Mouse (Mus musculus) forebrain, embryonic 11.5 days (tissue): ENCODE results near the gene Skiv2l. TPM values are rescaled to one million over a fixed set of nuclear protein-coding genes. Genes with fewer than 3 reads are reported as not detected.
A peak's percentile ranks its signal among the peaks of the same experiment; 100 is the strongest.
"Not testable (repeated sequence)": the region's sequence is repeated elsewhere in the genome, so short reads cannot be mapped to it uniquely, and the experiment has no call there.

Experiments used
- ATAC-seq: fragments of 200-750 bp; cut with Nextera tagmentation; replicated peaks from 2 replicates; pipeline ENCODE4 v1.8.0; 2017; ENCODE audit warnings: moderate TSS enrichment; ENCODE audit not compliant: low FRiP score
- DNase-seq: peaks from one replicate; pipeline ENCODE4 v3.0.0-alpha.2; 2017; ENCODE audit warnings: low spot score
- H3K27ac ChIP-seq: fragments of 300-500 bp; sonication (generic); 2 replicates; pipeline ENCODE4 v1.5.1; 2014; ENCODE audit warnings: low read depth, low read length
- H3K27me3 ChIP-seq: fragments of 300-500 bp; sonication (generic); 2 replicates; pipeline ENCODE4 v1.6.1; 2014; ENCODE audit warnings: mild to moderate bottlenecking, low read length, mixed read lengths; ENCODE audit not compliant: control insufficient read depth, insufficient read depth
- H3K36me3 ChIP-seq: fragments of 300-500 bp; sonication (generic); 2 replicates; pipeline ENCODE4 v1.6.1; 2014; ENCODE audit warnings: mild to moderate bottlenecking, low read length, moderate library complexity, mixed read lengths; ENCODE audit not compliant: control insufficient read depth, insufficient read depth
- H3K4me1 ChIP-seq: fragments of 300-500 bp; sonication (generic); replicated peaks from 2 replicates; pipeline ENCODE4 v1.6.1; 2014; ENCODE audit warnings: low read length, mixed read lengths; ENCODE audit not compliant: control insufficient read depth, insufficient read depth
- H3K4me2 ChIP-seq: fragments of 300-500 bp; sonication (generic); 2 replicates; pipeline ENCODE4 v1.6.1; 2014; ENCODE audit warnings: low read depth, mild to moderate bottlenecking, low read length, moderate library complexity, mixed read lengths; ENCODE audit not compliant: severe bottlenecking
- H3K4me3 ChIP-seq: fragments of 300-500 bp; sonication (generic); 2 replicates; pipeline ENCODE4 v1.5.1; 2014; ENCODE audit warnings: low read depth, low read length
- H3K9ac ChIP-seq: fragments of 300-500 bp; sonication (generic); 2 replicates; pipeline ENCODE4 v1.6.1; 2014; ENCODE audit warnings: low read length
- H3K9me3 ChIP-seq: fragments of 300-500 bp; sonication (generic); 2 replicates; pipeline ENCODE4 v1.6.1; 2016; ENCODE audit warnings: low read length, mixed read lengths; ENCODE audit not compliant: control insufficient read depth
- WGBS: fragments of 180-500 bp; shearing (Covaris S2); extraction: QIAGEN DNeasy Blood & Tissue Kit; methylation state at CpG from one replicate; pipeline ENCODE4 v1.1.7; 2014; 5-methylcytosine and 5-hydroxymethylcytosine counted together
- polyA plus RNA-seq: library from polyadenylated mRNA; unstranded; fragments of >200 nt; fragmentation: Nextera tagmentation; extraction: Ambion mirVana; gene quantifications from 2 replicates; pipeline ENCODE4 v1.2.1, GENCODE M21; 2014

The Skiv2l gene
- polyA plus RNA-seq, 1 experiment from 2014 or later, result 53.1 TPM

- DNase-seq (peak; percentile 11), ATAC-seq (no peak)
- Histone ChIP-seq H3K27me3 (no peaks in the 10 kb centered on the region), H3K4me1 (no peaks in the 10 kb centered on the region), H3K9me3 (no peaks in the 10 kb centered on the region), H3K36me3 (no peaks in the 10 kb centered on the region), H3K9ac (no peak overlapping the region), H3K4me2 (no peak overlapping the region), H3K27ac (no peak overlapping the region), H3K4me3 (no peak overlapping the region)
- 73% methylated on average over 15 of the region's 15 CpGs for WGBS
These were observed 38.7 kb downstream of the Skiv2l start for GRCm38 (mm10) chr17:34811275-34811674.

- peak; percentile 29 for DNase-seq
- H3K4me2 ChIP-seq, H3K27ac ChIP-seq, ATAC-seq, H3K27me3 ChIP-seq, H3K36me3 ChIP-seq, H3K4me3 ChIP-seq, H3K9ac ChIP-seq, H3K9me3 ChIP-seq, H3K4me1 ChIP-seq: not testable (repeated sequence)
- WGBS, result 82% methylated on average over 8 of the region's 8 CpGs
These were observed 39.2 kb downstream of the Skiv2l start for GRCm38 (mm10) chr17:34810811-34811210.

DNA sequence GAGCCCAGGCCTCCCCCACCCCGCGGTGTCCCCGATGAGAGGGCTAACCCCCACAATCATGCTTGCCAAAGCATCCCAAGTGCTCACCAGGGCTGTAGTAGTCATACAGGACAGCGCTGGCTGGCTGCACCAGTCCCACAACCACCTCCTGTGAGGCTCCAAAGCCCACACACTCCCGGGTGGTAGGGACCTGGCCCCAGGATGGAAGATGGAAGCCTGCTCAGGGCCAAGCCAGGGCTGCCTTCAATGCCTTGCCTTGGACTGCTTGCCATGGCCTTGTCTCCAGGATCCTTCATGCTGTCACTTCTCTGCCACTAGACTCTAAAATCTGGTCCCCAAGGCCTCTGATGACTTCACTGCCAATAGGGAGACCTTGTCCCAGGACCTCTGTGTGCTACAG, 39.6 kb downstream of the Skiv2l start:
- H3K36me3 ChIP-seq, H3K9me3 ChIP-seq, H3K27me3 ChIP-seq, H3K4me2 ChIP-seq, H3K4me3 ChIP-seq, H3K4me1 ChIP-seq, H3K9ac ChIP-seq, ATAC-seq, H3K27ac ChIP-seq: not testable (repeated sequence)
- DNase-seq, result peak; percentile 48
- 88% methylated on average over 5 of the region's 5 CpGs for WGBS

GRCm38 (mm10) chr17:34808599-34809205, 41.3 kb downstream of the Skiv2l start:
- no peaks in the 10 kb centered on the region for H3K4me1 ChIP-seq
- H3K27me3 ChIP-seq, result no peaks in the 10 kb centered on the region
- no peak overlapping the region for H3K4me3 ChIP-seq
- DNase-seq (peak; percentile 22), ATAC-seq (no peak)
- 81% methylated on average over 6 of the region's 6 CpGs for WGBS
- H3K36me3 ChIP-seq, result no peaks in the 10 kb centered on the region
- H3K9me3 ChIP-seq, result peaks cover 3% of the 10 kb centered on the region; the same call in 1 of the 2 replicates
- H3K27ac ChIP-seq, result no peak overlapping the region
- H3K9ac ChIP-seq, result no peak overlapping the region
- H3K4me2 ChIP-seq, result no peak overlapping the region

- H3K27ac ChIP-seq, result no peak overlapping the region
- H3K4me2 ChIP-seq, result no peak overlapping the region
- no peak overlapping the region for H3K9ac ChIP-seq
- DNase-seq (no peak), ATAC-seq (no peak)
- no peaks in the 10 kb centered on the region for H3K27me3 ChIP-seq
- peaks cover 3% of the 10 kb centered on the region; the same call in 1 of the 2 replicates for H3K9me3 ChIP-seq
- no peaks in the 10 kb centered on the region for H3K4me1 ChIP-seq
- WGBS, result 60% methylated on average over 3 of the region's 3 CpGs
- H3K36me3 ChIP-seq, result no peaks in the 10 kb centered on the region
- H3K4me3 ChIP-seq, result no peak overlapping the region
These were observed 42.8 kb downstream of the Skiv2l start for GRCm38 (mm10) chr17:34807176-34807575.

GRCm38 (mm10) chr17:34804871-34805562, 45.0 kb downstream of the Skiv2l start:
- no peaks in the 10 kb centered on the region for H3K4me1 ChIP-seq
- H3K27me3 ChIP-seq, result no peaks in the 10 kb centered on the region
- no peak for DNase-seq
- H3K4me3 ChIP-seq, result no peak overlapping the region
- WGBS, result 74% methylated on average over 6 of the region's 6 CpGs
- ATAC-seq, result no peak
- H3K36me3 ChIP-seq, result no peaks in the 10 kb centered on the region
- H3K27ac ChIP-seq, result no peak overlapping the region
- H3K9ac ChIP-seq, result no peak overlapping the region
- H3K9me3 ChIP-seq, result peaks cover 3% of the 10 kb centered on the region; the same call in 1 of the 2 replicates
- H3K4me2 ChIP-seq, result no peak overlapping the region

DNA sequence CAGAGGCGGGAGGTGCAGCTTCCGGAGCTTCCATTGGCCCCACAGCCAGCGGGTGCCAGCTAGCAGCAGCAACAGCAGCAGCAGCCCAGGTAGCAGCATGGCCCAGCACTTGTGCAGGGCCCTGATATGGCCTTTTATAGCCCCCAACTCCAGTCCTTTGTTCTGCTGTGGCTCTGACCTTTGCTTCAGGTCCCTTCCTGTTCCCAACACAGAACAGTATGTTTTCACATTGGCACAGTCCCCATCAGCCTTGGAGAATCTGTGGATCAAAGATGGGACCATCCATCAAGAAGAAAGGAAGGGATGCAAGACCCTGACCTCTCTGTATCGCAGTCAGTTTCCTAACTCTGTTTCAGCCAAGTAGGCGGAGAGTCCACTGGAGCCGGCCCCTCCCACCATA, 45.7 kb downstream of the Skiv2l start, which contains the start of gene Cyp21a1:
TSS of gene Cyp21a1 (minus strand) at position 261 of the 400 bp plus-strand sequence.
- WGBS, result 85% methylated on average over 2 of the region's 6 CpGs
- H3K4me1 ChIP-seq, H3K4me3 ChIP-seq, ATAC-seq, H3K9me3 ChIP-seq, H3K27me3 ChIP-seq, H3K9ac ChIP-seq, DNase-seq, H3K4me2 ChIP-seq, H3K27ac ChIP-seq, H3K36me3 ChIP-seq: not testable (repeated sequence)

DNA sequence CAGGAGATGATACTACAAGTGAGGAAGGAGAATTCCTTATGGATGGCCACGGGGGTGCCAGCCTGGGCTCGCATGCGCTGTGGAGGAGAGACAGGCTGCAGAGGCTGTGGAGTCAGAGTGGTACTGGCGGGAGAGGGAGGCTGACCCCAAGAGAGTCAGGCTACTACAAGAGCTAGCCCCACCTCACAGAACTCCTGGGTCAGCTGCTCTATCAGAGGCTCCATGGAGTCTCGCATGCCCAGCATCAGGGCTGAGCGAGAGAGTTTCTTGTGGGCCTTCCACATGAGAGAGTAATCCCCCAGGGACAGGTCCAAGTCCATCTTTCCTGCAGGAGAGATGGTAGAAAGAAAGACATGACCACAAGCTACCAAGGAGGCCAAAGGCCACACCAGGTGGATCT, 46.6 kb downstream of the Skiv2l start:
- 91% methylated on average over 6 of the region's 6 CpGs for WGBS
- not testable (repeated sequence) for H3K9me3 ChIP-seq, H3K27me3 ChIP-seq, H3K27ac ChIP-seq, H3K36me3 ChIP-seq, H3K4me1 ChIP-seq, H3K4me3 ChIP-seq, H3K4me2 ChIP-seq, H3K9ac ChIP-seq, ATAC-seq
- DNase-seq, result peak; percentile 27

GRCm38 (mm10) chr17:34802756-34803155, 47.3 kb downstream of the Skiv2l start:
- 89% methylated on average over 5 of the region's 9 CpGs for WGBS

More at GRCm38 (mm10) chr17:34802756-34803155, 47.3 kb downstream of the Skiv2l start:
- H3K9me3 ChIP-seq, ATAC-seq, H3K9ac ChIP-seq, H3K4me2 ChIP-seq, H3K4me1 ChIP-seq, H3K36me3 ChIP-seq, H3K4me3 ChIP-seq, H3K27ac ChIP-seq, H3K27me3 ChIP-seq: not testable (repeated sequence)
- DNase-seq, result peak; percentile 23
